Mouse (Mus musculus) CD4-positive, CD25-positive, alpha-beta regulatory T cell, adult 4 months (primary cell): ENCODE data around the gene Dnase2a. TPM values are rescaled to one million over a fixed set of nuclear protein-coding genes. Genes with fewer than 3 reads are reported as not detected.
A peak's percentile ranks its signal among the peaks of the same experiment; 100 is the strongest.

Source experiments
- ATAC-seq: one replicate; pipeline ENCODE4 v1.8.0; 2017
- polyA plus RNA-seq, 2 experiments: library from polyadenylated mRNA; unstranded; fragments of 100-300 nt; shearing (Covaris generic); gene quantifications; one replicate each; pipeline ENCODE4 v1.2.1; 2017

The Dnase2a gene
- 10 to 100 TPM; 25.7 to 29.7 TPM for polyA plus RNA-seq

- peak; percentile 87 for ATAC-seq
These were observed at the start of gene Dnase2a for GRCm38 (mm10) chr8:84908421-84909161. Dnase2a (plus strand) TSS chr8:84908560.

GRCm38 (mm10) chr8:84871376-84872308, 36.7 kb upstream of the Dnase2a start, which contains the start of gene Syce2:
Syce2 (plus strand) TSS chr8:84872111.
- peak; percentile 76 for ATAC-seq

GRCm38 (mm10) chr8:84872309-84872965, 35.9 kb upstream of the Dnase2a start:
- no peak for ATAC-seq

GRCm38 (mm10) chr8:84873016-84873415, 35.3 kb upstream of the Dnase2a start:
- ATAC-seq: no peak

DNA sequence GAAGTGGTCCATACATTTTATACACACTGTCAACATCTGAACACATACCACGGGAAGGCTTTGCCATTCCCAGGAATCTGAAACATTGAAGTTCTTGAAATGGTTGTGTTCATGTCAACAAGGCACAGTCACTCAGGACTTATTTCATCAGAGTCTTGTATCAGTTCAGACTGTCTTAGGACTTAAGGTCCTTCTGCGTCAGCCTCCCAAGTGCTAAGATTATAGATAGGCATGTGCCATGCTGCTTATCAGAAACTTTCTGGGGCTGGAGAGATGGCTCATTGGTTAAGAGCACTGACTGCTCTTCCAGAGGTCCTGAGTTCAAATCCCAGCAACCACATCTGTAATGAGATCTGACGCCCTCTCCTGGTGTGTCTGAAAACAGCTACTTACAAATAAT, 34.0 kb upstream of the Dnase2a start:
- ATAC-seq: no peak

DNA sequence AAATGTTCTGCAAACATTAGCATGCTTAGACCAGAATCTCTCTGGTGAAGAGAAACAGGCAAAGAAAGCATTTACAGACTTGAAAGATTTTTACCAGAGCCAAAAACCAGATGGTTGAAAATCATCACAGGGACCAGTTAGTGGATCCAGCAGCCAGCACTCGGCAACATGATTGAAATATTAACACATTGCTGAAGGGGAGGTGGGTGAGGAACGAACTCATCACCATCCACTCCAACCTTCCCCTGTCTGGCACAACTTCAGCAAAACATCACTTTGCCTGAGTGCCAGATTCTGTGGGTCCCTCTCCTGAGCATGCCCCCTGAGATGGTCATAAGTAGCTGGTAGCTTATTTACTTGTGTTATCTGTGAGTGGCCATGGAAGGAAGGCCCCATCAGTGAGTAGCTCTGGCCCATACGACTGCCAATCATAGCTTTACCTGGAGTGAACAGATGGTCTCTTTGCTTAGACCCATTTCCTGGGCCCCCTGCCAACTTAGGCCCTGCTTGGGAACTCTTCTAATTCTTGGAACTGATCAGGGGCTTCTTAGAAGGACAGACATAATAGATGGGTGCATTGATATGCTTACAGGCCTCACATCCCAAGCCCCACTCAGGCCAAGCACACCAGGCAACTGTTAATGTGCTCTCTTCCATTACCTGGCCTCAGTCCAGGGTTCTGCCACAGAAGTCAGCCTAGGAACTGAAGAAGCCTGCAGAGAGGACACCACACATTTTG, 30.9 kb upstream of the Dnase2a start:
- no peak for ATAC-seq

DNA sequence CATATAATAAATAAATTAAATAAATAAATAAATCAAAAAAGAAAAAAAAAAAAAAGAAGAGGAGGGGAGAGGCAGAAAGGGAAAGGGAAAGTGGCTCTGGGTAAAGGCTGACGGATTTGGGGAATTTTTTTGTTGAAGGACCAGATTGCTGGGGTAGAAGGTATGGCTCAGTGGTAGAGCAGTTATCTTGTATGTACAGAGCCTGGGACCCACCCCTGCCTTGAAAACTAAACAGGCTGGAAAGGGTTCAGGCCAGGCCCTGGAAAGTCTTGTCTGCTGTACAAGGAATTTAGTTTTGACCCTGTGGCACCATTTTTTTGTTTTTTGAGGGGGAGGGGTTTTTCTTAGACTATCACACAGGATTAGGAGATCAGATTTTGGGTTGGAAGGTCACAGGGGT, 29.4 kb upstream of the Dnase2a start:
- no peak for ATAC-seq

GRCm38 (mm10) chr8:84884728-84885127, 23.6 kb upstream of the Dnase2a start:
- no peak for ATAC-seq

- no peak for ATAC-seq
These were observed 20.1 kb upstream of the Dnase2a start for GRCm38 (mm10) chr8:84888280-84888679.

DNA sequence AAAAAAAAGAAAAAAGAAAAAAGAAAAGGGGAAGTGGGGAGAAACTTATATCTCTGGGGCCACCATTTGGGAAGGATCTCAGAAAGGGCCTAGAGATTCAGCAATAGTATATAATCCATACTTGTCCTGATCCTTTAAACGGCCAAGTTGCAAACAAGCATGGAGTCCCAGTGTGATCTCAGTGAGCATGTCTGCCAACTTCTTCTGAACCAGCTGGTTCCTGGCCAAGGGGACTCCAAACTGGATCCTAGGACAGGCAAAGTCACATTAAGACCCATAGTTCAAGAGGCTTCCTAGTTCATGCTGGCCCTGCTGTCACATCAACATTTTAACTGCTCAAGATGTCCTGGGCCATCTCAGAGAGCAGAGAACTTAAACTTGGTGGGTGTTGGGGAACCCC, 19.2 kb upstream of the Dnase2a start:
- ATAC-seq: no peak

DNA sequence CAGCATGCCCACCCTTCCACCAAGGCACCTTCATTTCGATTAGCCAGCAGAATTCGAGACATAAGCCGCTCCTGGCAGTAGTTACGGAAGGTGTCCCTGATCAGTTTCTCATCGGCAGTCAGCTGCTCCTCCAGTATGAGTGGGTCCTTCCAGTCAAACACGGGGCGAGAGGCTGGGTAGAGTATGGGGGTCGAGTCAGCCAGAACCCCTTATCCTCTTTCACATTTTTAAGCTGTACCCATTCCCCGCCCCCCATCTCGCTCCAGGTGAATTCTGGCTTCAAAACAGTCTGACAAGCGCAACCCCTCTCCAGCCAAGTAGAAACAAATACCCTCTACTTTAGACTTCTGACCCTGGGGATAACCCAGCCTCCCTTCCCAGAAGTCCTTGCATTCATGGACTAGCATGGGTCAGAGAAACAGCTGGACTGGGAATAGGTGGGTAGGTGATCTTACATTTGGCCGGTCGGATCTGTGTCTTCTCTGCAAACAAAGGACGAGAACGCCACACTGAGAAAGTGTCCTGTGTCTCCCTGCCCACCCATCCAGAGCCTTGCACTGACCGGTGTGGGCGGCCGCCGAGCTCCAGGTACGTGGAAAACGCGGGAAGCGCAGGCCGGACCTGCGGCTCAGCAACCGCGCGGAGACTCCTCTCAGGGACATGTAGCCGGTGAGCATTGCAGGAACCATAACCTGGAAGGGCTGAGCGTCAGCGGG, 15.2 kb upstream of the Dnase2a start:
- ATAC-seq: no peak

GRCm38 (mm10) chr8:84893709-84894134, 14.6 kb upstream of the Dnase2a start, which contains the start of gene Gcdh:
Gcdh (minus strand) TSS chr8:84893921.
- ATAC-seq: peak; percentile 99

DNA sequence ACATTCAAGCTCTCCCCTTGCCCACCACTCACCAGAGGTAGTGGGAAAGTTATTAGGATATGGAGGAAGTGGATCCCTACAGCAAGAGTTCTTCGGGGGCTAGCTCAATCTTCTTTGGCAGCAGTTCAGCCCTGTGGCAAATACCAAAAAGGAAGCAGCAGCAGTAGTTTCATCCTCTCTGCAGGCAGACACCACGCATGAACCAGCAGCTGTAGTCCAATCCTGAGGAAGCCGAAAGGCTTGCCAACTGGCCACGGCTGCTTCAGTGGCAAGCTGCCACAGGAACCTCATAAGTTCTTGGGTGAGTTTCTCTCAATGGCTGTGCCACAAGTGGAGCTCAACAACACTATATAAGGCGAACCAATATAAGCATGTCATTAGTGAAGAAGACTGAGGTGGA, 12.4 kb upstream of the Dnase2a start:
- ATAC-seq: no peak

DNA sequence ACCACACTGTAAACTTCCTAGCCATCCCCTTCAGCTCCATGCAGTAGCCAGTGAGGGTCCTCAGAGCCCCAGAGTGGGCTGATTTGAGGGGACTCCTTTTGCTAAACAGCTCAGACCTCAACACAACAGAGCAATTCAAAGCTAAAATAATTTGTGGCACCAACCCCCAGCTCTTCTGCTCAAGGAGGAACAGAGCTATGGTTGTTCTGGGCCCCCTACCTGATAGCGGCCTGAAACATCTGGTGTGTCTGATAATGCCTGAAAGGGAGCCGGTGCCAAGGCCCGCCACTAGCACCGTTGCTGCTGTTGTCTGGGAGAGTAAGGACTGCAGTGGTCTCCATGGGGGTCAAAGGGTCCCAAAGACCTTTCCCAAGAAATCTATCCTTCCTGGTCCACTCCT, 7.3 kb upstream of the Dnase2a start:
- ATAC-seq: no peak

DNA sequence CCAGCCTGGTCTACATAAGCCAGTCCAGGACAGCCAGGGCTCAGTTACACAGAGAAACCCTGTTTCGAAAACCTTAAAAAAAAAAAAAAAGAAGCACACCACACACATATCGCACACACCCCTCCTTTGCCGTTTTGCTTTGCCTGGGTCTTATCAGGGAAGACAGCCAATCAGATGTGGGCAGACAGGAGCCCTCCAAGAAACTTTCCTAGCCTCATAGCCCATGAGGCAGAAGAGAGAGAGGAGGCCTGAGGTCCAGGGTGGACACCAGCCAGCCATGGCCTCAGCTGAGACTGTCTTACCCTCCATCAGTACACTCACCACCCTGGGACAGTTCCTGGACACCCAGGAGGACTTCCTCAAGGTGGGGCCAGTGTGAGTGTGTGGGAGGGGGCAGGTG, 6.6 kb upstream of the Dnase2a start, which contains the start of gene Klf1:
TSS of gene Klf1 (plus strand) at position 177 of the 400 bp plus-strand sequence.
- ATAC-seq: no peak

- ATAC-seq: no peak
These were observed 5.9 kb upstream of the Dnase2a start for GRCm38 (mm10) chr8:84902367-84902919.

- ATAC-seq: peak; percentile 90
These were observed 5.3 kb upstream of the Dnase2a start for GRCm38 (mm10) chr8:84902920-84903661.

DNA sequence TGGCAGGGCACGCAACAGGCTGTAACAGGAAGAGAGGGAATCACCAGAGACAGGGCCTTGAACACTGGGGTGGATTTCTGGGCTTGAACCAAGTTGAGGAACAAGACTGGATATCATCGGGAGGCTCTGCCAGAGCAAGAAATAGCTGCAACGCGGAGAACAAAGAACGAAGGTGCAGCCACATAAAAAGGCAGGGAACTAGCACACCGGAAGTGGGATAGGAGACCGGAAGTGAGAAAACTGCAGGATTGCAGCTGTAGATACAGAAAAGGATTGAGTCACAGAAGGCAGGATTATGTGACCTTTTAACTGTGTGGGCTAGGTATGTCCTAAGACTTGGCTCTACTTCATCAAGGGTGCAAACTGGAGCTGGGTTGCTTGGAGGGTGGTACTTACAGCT, 4.0 kb upstream of the Dnase2a start:
- no peak for ATAC-seq

- no peak for ATAC-seq
These were observed 1.3 kb upstream of the Dnase2a start for GRCm38 (mm10) chr8:84907037-84907436.

GRCm38 (mm10) chr8:84907493-84907892, 867 bp upstream of the Dnase2a start:
- ATAC-seq: no peak
